Mouse (Mus musculus): ENCODE results near the gene Zfp831. TPM values are rescaled to one million over a fixed set of nuclear protein-coding genes. Genes with fewer than 3 reads are reported as not detected.

The Zfp831 gene
- total RNA-seq, 2 experiments from 2014 or later, result 0.15 to 1.1 TPM

DNA sequence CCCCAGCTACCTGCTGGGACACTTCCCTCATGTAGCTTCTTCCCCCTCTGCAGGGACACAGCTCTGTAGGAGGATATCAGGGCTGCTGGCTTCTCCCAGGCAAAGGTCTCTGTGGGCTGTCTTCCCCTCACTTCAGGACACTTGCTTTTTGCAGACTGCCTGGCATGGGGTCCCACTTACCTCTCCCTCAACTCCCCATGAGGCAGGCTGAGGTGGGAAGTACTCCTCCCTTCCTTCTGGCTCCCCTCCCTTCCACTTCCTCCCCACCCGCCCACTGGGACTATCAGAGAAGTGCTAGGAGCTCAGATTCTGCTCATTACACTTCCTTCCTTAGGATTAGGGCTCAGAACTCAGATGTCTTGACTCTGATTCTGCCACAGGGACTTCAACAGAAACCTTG lies 6.6 kb upstream of the Zfp831 start:
- no peak for ATAC-seq (replicated peaks; ENCODE audit: poor library complexity, severe bottlenecking)

DNA sequence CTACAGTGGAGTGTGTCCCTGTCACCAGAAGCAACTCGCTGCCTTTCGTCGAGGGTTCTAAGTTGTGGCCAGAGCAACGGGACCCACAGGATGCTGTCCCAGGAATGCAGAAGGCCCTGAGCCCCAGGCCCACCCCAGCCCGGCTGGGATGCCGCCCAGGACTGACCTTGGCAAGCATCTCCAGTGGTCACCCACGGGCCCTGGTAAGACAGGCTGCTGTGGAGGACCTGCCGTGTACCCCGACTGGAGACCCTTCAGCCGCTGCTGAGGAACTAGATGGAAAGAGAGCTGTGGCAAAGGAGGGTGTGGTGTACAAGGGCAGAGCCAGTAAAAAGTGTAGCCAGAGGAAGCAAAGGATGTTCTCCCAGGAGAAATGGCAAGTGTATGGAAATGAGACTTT lies 1.6 kb downstream of the Zfp831 start:
- ATAC-seq (replicated peaks; ENCODE audit: poor library complexity, severe bottlenecking), result no peak

DNA sequence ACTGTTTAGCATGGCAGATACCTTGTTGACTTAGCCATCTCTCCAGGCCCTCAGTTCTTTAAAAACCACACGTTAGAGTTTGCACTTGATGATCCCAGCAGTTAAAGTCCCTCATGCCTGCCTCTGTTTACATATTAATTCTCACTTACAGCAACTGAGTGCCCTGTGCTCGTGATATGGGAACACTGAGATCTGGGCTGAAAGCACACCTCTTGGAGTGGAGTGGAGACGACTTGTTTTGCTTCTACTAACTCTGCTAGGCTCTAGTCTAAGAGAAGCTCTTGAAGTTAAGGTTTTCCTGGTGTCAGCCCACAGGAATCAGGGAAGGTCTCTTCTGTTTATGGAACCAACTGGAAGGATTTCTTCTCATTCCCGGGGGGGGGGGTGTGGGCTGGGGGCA lies 9.5 kb downstream of the Zfp831 start:
- ATAC-seq (replicated peaks; ENCODE audit: poor library complexity, severe bottlenecking), result no peak

DNA sequence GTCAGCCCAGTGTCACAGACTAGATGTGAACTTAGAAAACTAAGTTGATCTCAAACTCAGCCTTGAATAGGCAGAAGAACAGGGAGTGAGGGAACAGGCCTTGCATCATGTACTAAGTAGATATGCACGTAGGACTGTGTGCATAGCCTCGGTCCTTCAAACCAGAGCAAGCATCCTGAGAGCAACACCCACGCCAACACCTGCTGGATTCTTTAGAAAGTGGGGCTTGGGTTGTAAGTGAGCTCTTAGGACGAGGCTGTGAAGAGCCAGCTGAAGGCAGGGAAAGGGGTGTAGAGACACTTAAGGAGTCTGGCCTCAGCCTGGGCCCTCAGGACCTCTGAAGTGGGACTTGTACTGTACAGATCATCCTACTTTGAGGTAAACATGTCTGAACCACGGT lies 12.0 kb downstream of the Zfp831 start:
- ATAC-seq (replicated peaks; ENCODE audit: poor library complexity, severe bottlenecking), result no peak

DNA sequence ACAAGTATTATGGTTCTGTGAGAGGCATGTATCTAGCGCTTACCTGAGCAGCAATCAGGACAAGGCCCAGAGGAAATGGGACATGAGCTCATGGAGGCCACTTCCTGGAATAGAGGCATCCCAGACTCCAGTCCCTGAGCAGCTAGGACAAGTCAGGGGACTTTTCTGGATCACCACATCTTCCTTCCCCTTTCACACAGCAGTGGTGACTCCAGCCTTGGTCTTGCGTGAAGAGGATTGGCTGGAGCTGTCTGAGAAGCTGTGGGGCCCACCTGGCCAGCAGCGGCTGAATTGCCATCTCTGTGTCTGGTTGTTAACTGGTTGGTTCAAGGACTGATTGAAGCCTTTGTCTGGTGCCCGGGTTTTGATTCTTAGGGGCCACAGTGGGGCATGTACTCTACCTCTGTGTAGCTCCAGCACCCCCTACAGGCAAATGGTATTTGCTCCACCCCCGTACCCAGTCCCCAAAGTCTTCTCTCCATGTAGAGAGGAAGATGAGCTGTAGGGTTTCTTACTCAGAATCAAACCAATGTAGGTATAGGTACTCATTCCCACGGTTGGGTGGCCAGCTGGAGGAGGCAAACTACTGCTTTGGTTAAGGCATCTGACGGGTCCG lies 15.0 kb downstream of the Zfp831 start:
- peak; percentile 75 for ATAC-seq (replicated peaks; ENCODE audit: poor library complexity, severe bottlenecking)

DNA sequence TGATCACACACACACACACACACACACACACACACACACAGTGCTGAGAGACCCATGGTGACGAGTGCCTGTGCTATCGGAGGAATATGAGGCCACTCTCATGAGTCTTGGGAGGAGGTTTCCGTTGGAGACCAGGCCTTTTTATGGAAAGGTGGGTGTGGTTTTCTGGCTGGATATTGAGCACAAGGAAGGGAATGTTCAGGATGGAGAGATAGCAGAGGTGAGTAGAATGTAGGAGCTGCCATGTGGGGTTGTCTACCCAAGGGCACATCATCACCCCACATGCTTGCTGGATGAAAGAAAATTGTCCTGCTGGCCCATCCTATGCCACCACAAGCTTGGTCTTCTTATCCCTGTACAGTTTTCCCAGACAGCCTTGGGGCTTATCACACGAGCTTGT lies 16.5 kb downstream of the Zfp831 start:
- ATAC-seq (replicated peaks; ENCODE audit: poor library complexity, severe bottlenecking), result no peak

DNA sequence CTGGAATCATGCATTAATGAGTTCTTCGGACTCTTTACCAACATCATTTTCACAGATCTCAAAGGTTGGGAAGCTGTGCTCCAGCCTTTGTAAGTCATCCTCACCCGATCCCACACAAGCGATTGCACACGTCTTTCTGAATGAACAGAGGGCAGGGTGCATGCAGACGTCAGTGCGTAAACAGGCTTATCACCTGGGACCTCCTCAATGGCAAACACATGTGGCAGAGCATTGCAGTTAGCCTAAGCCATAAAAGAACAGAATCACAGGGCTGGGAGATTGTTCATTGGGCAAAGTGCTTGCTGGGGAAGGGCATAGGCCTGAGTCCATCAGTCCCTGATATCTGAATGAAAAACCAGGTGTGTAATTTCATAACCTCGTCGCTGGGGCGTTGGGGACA lies 17.0 kb downstream of the Zfp831 start:
- ATAC-seq (replicated peaks; ENCODE audit: poor library complexity, severe bottlenecking), result no peak

DNA sequence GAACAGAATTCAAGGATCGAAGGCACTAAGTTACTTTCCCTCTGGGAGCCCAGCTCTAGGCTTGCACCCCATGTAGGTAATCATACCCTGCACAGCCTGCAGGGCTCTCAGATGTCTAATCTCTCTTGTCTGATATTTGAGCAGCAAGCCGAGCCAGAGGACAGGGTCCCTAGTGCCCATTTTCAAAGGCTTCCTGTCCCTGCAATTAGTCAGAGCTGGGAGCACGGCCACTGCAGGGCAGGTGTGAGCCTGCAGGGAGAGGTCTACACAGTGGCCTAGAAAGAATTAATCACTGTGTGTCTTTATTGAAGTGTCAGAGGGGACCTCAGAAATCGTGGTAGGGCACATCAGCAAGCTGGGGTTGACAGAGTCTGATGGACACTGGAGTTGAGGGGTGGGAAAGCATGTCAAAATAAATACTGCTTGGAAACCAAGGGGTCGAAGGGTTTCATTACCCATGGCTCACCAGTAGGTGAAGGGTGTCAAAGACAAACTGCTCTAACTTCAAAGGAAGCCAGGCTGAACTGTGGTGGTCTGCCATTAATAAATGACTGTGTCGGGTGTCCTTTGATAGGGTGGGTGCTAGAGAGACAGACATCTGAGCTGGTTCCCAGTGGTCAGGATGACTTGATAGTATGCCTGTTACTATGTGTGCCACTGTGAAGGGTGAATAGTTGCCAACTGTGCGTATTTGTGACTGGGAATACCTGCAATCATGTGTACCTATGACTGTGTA lies 18.3 kb downstream of the Zfp831 start:
- ATAC-seq (replicated peaks; ENCODE audit: poor library complexity, severe bottlenecking), result no peak

- no peak for ATAC-seq (replicated peaks; ENCODE audit: poor library complexity, severe bottlenecking)
Measured at GRCm38 (mm10) chr2:174662593-174662992, 19.3 kb downstream of the Zfp831 start.

DNA sequence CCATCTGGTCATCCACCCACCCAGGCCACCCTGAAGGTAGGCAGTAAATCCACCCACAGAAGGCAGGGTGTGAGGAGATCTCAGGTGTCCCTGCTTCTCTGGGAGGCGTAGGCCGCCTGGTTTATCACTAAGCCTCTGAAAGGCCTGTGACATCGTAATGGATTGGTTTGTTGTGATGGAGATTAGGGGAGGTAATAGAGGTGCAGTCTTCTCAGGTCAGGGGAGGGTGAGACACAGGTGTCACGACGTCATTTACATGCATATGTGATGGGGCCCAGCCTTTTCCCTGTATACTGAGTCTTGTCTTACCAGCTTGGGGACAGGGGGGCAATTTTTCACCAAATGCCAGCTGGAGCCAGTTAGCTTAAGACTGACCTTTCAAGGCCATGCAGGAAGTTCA lies 22.1 kb downstream of the Zfp831 start:
- ATAC-seq (replicated peaks; ENCODE audit: poor library complexity, severe bottlenecking), result no peak

- no peak for ATAC-seq (replicated peaks; ENCODE audit: poor library complexity, severe bottlenecking)
Measured at GRCm38 (mm10) chr2:174668806-174669205, 25.5 kb downstream of the Zfp831 start.

DNA sequence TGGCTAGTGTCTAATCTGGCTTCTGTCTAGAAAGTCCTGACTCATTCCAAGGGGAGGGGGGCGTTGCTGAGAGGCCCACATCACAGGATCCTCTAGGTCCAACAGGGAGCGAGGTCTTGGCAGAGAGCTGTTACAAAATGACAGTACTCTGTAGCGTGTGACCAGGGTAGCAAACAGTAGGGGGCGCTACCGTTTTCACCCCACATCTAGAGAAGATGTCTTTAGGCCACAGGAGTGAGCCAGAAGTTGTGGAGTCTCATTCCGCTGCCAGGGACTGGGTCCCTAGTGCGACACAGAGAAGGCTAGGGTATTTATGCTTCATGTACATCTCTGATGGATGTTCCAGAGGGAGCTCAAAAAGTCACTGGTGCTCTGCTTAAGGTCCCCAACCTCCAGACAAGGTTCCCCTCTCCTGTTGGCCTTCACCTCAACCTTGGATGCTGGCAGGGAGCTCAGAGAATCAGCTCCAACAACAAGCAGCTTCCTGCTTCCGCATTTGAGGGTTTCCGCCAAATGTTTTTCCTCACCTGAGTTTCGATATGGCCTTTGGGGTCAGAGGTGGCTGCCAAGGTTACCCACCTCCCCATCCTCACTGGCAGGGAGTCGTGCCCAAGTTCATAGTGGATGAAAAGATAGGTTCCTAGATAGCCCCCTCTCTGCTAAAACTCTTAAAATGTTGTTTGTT lies 29.3 kb downstream of the Zfp831 start:
- peak; percentile 47 for ATAC-seq (replicated peaks; ENCODE audit: poor library complexity, severe bottlenecking)

- ATAC-seq (replicated peaks; ENCODE audit: poor library complexity, severe bottlenecking), result peak; percentile 72
Measured at GRCm38 (mm10) chr2:174673592-174674286, 30.4 kb downstream of the Zfp831 start.

- no peak; the same call in 1 of the 2 replicates for ATAC-seq (replicated peaks; ENCODE audit: poor library complexity, severe bottlenecking)
Measured at GRCm38 (mm10) chr2:174674287-174675045, 31.1 kb downstream of the Zfp831 start.

DNA sequence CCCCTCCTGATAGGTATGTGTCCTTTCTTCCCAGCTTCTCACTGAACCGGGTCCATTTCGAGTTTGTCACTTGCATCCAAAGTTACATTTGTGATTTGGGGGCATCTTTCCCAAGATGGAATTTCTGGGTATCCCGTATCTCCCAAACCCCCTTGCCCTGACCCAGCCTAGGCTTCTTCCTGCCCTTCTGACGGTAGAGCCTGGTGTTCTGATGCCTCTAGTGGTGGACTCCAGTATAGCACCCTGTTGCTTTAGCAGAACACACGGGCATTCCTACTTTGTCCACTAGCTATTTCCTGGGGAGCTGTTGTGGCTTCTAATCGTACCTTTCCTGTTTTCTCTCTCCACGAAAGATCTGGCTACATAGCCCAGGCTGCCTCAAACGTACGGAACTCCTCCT lies 32.3 kb downstream of the Zfp831 start:
- ATAC-seq (replicated peaks; ENCODE audit: poor library complexity, severe bottlenecking), result peak; percentile 82

- no peak for ATAC-seq (replicated peaks; ENCODE audit: poor library complexity, severe bottlenecking)
Measured at GRCm38 (mm10) chr2:174701351-174701750, 58.0 kb downstream of the Zfp831 start.

DNA sequence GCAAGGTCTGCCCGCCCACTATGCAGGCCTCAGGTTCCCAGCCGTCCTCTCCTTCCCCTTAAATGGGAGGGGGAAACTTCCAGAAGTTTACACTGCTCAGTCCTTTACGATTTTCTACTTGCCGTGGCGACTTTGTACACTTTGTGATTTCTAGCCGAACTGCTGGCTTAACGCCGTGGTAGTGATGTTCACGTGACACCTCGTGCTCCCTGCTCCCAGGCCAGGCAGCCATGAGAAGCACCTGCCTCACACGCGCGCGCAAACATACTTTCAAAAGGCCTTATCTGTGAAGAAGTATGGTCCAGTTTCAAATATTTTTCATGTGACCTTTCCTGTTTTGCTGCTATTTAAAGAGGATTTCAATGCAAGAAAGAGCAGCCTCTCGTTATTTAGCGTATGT lies 63.8 kb downstream of the Zfp831 start:
- ATAC-seq (replicated peaks; ENCODE audit: poor library complexity, severe bottlenecking), result no peak

DNA sequence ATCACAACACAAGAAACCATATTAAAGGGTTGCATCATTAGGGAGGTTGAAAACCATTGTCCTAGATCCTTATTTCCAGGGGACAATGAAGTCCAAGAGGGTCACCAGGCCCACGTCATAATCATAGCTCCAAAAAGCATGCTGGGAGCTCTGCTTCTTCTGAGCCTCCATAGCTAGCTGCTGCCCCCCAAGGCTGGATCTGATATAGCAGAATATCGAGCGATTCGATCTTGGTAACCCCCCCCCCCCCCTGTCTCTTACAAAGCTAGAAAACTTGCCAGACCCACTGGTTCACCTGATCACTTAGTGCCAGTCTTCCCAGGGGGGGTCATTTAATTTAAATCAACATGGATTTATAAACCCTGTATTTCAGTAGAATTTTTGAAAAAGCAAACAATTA lies 65.3 kb downstream of the Zfp831 start:
- ATAC-seq (replicated peaks; ENCODE audit: poor library complexity, severe bottlenecking), result no peak

GRCm38 (mm10) chr2:174710185-174710584 lies 66.9 kb downstream of the Zfp831 start:
- peak; percentile 87 for ATAC-seq (replicated peaks; ENCODE audit: poor library complexity, severe bottlenecking)

GRCm38 (mm10) chr2:174712043-174712442 lies 68.7 kb downstream of the Zfp831 start:
- ATAC-seq (replicated peaks; ENCODE audit: poor library complexity, severe bottlenecking), result no peak
